ENCODE assay signal across 14 mouse cellular contexts in the genomic region with DNA sequence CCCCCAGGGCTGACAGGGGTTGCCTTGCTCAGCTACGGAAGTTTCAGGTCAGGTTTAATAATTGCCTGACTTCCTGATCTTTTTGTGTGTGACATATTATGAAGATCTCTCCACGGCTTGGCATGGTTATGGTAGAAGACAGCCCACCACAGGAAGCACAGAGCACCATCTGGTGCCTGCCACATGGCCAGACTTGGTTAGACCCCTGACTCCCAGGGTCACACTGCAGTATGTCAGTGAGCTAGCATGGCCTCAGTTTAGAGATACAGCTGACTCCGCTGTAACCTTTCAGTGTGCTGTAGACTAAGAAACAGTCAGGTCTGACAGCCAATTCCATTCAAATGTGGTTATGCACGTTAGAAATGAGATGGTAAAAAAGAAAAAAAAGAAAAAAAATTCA.
DNase-seq lines count a peak whose midpoint lies in the region; ATAC-seq lines count a peak whose summit lies in the region.
"Had no signal": no experiment of that assay in that cellular context is flagged by ENCODE, and none has a peak within 500 bp of the region (broad histone marks: within the 10 kb centered on the region; RNA-seq: fewer than 3 reads in every experiment).

No protein-coding gene starts in this region.

- WGBS in embryonic facial prominence, embryonic 13.5 days = 19% methylated on average over 4 of the region's 4 CpGs
- 22% methylated on average over 4 of the region's 4 CpGs for WGBS in limb, embryonic 10.5 days
- 49% methylated on average over 4 of the region's 4 CpGs for WGBS in neural tube, embryonic 12.5 days

- H3K9ac ChIP-seq in embryonic facial prominence, embryonic 13.5 days = no peak overlapping the region
- no peak overlapping the region for H3K9ac ChIP-seq in neural tube, embryonic 12.5 days
- H3K9ac ChIP-seq: kidney, embryonic 15.5 days; stomach, embryonic 15.5 days had no signal

- H3K27ac ChIP-seq in embryonic facial prominence, embryonic 13.5 days = peak overlapping the region; percentile 75
- H3K27ac ChIP-seq in limb, embryonic 10.5 days = peak overlapping the region; percentile 86
- H3K27ac ChIP-seq in neural tube, embryonic 12.5 days = no peak overlapping the region
- H3K27ac ChIP-seq: kidney, embryonic 15.5 days; stomach, embryonic 15.5 days had no signal

- H3K27me3 ChIP-seq in embryonic facial prominence, embryonic 13.5 days = peaks cover 38% of the 10 kb centered on the region
- no peaks in the 10 kb centered on the region for H3K27me3 ChIP-seq in limb, embryonic 10.5 days (ENCODE audit: low read depth, poor library complexity, severe bottlenecking)
- H3K27me3 ChIP-seq in neural tube, embryonic 12.5 days (replicated peaks) = no peaks in the 10 kb centered on the region
- H3K27me3 ChIP-seq: kidney, embryonic 15.5 days; stomach, embryonic 15.5 days had no signal

- H3K36me3 ChIP-seq in embryonic facial prominence, embryonic 13.5 days = 0 out of 2 replicates have a peak, but pooled peaks cover 4% of the 10 kb centered on the region
- peaks cover 3% of the 10 kb centered on the region; the same call in 1 of the 2 replicates for H3K36me3 ChIP-seq in limb, embryonic 10.5 days
- H3K36me3 ChIP-seq in neural tube, embryonic 12.5 days = peaks cover 4% of the 10 kb centered on the region; the same call in 1 of the 2 replicates
- H3K36me3 ChIP-seq: stomach, embryonic 15.5 days had no signal

- peaks cover 48% of the 10 kb centered on the region for H3K4me1 ChIP-seq in embryonic facial prominence, embryonic 13.5 days
- H3K4me1 ChIP-seq in limb, embryonic 10.5 days = peaks cover 81% of the 10 kb centered on the region
- peaks cover 39% of the 10 kb centered on the region for H3K4me1 ChIP-seq in neural tube, embryonic 12.5 days

- H3K9me3 ChIP-seq in embryonic facial prominence, embryonic 13.5 days = no peaks in the 10 kb centered on the region
- H3K9me3 ChIP-seq in limb, embryonic 10.5 days (replicated peaks) = no peaks in the 10 kb centered on the region
- no peaks in the 10 kb centered on the region for H3K9me3 ChIP-seq in neural tube, embryonic 12.5 days
- H3K9me3 ChIP-seq: kidney, embryonic 15.5 days; stomach, embryonic 15.5 days had no signal

- peak overlapping the region; percentile 39 for H3K4me2 ChIP-seq in embryonic facial prominence, embryonic 13.5 days
- H3K4me2 ChIP-seq in neural tube, embryonic 12.5 days (replicated peaks) = 0 out of 2 replicates have a peak overlapping the region, but pooled peaks have one; percentile 10
- H3K4me2 ChIP-seq: kidney, embryonic 15.5 days; stomach, embryonic 15.5 days had no signal

- H3K4me3 ChIP-seq in embryonic facial prominence, embryonic 13.5 days = no peak overlapping the region; the same call in 1 of the 2 replicates
- H3K4me3 ChIP-seq in limb, embryonic 10.5 days = 0 out of 2 replicates have a peak overlapping the region, but pooled peaks have one; percentile 0
- H3K4me3 ChIP-seq in neural tube, embryonic 12.5 days = no peak overlapping the region
- H3K4me3 ChIP-seq: kidney, embryonic 15.5 days; stomach, embryonic 15.5 days had no signal

- DNase-seq in kidney, postnatal 10 days = peak; percentile 9
- DNase-seq in kidney, postnatal 36 days = no peak
- DNase-seq in limb, embryonic 10.5 days (ENCODE audit: low spot score) = no peak
- no peak for DNase-seq in ovary, postnatal 36 days (ENCODE audit: low spot score)
- no peak for DNase-seq in spleen, postnatal 36 days (ENCODE audit: low spot score in 2 of 2)
- DNase-seq in urinary bladder, postnatal 14 days (ENCODE audit: low spot score) = no peak
- DNase-seq: adrenal gland, postnatal 25 days; gastrocnemius, postnatal 25 days; heart, postnatal 10 days; lung, adult 2 months had no signal

- ATAC-seq in embryonic facial prominence, embryonic 13.5 days (ENCODE audit: insufficient number of reproducible peaks, insufficient read depth, low FRiP score, low TSS enrichment, low read depth) = no peak
- peak; percentile 51 for ATAC-seq in neural tube, embryonic 12.5 days (ENCODE audit: low FRiP score, low read depth)
